Mouse (Mus musculus): ENCODE data around the gene Adad2. TPM values are rescaled to one million over a fixed set of nuclear protein-coding genes. Genes with fewer than 3 reads are reported as not detected.
A peak's percentile ranks its signal among the peaks of the same experiment; 100 is the strongest.

The Adad2 gene
- total and polyA plus RNA-seq, 3 experiments: not detected

GRCm38 (mm10) chr8:119644429-119644960, 31.9 kb downstream of the Adad2 start:
- Histone ChIP-seq H3K4me1 (ENCODE audit: control insufficient read depth in 1 of 2, insufficient read depth in 2 of 2, low read length in 2 of 2) (no peaks in the 10 kb centered on the region), H3K27me3 (ENCODE audit: control insufficient read depth in 1 of 2, insufficient read depth in 2 of 2, low read length in 2 of 2) (0 out of 4 replicates have a peak, but pooled peaks cover 0 to 2% of the 10 kb centered on the region in 2 experiments), H3K9ac (ENCODE audit: control insufficient read depth, low read depth, low read length, poor library complexity, severe bottlenecking) (no peak overlapping the region), H3K4me3 (ENCODE audit: control insufficient read depth in 1 of 2, insufficient read depth in 1 of 2, low read depth in 2 of 2, low read length in 2 of 2) (no peak overlapping the region), H3K27ac (ENCODE audit: control insufficient read depth, low read depth, low read length) (no peak overlapping the region), H3K9me3 (replicated peaks; ENCODE audit: insufficient read depth, low read length) (no peaks in the 10 kb centered on the region), H3K36me3 (ENCODE audit: control insufficient read depth in 1 of 2, insufficient read depth in 2 of 2, low read length in 2 of 2) (no peaks in the 10 kb centered on the region), H3K79me2 (ENCODE audit: control insufficient read depth, insufficient read depth, low read length, poor library complexity) (no peaks in the 10 kb centered on the region)
- DNase-seq (ENCODE audit: low read depth, low spot score): no peak
- TF ChIP-seq RAD21 (IDR thresholded peaks at IDR 0.05; ENCODE audit: low read depth, low read length): no peak
- TF ChIP-seq ETS1 (IDR thresholded peaks at IDR 0.05; ENCODE audit: low read depth, low read length): no peak
- TF ChIP-seq GABPA (IDR thresholded peaks at IDR 0.05; ENCODE audit: low read depth, low read length): no peak
- TF ChIP-seq POLR2A (IDR thresholded peaks at IDR 0.05; ENCODE audit: control insufficient read depth in 1 of 2, insufficient read depth in 1 of 2, low read depth in 1 of 2, low read length in 2 of 2, poor library complexity in 1 of 2): no peak
- no peak for TF ChIP-seq SMC3 (IDR thresholded peaks at IDR 0.05; ENCODE audit: low read depth, low read length)
- TF ChIP-seq ZNF384 (IDR thresholded peaks at IDR 0.05; ENCODE audit: low read depth, low read length): no peak
- TF ChIP-seq BHLHE40 (IDR thresholded peaks at IDR 0.05; ENCODE audit: borderline replicate concordance, low read depth, low read length): no peak
- TF ChIP-seq USF2 (IDR thresholded peaks at IDR 0.05; ENCODE audit: borderline replicate concordance in 1 of 2, insufficient read depth in 1 of 2, low read depth in 1 of 2, low read length in 2 of 2): no peak

DNA sequence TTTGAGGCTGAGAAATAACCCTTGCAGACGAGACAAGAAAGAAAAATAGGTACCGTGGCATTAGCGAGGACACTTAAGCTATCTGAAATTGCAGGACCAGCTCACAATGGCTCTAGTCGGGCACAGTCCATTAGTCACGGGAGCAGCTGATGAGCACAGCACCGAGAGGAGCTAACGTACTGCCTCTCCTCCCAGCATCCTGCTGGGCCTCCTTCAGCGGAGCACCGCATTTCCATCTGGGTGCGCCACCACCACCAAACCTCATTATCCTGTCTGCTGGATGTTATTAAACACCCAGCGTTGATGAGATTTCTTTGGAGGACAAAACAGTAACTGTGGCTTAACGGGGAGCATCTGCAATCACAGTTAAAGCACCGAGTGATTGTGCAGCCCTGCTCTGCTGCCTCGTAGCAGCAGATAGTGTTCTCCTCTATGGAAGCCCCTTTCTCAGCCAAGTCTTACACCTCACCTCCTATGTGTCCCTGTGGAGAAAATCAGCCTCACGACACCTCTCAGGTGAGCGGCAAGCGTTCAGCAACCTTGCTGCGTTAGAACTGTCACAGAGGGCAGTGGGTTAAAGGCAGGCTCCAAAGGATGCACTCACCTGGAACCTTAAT, 32.5 kb downstream of the Adad2 start:
- H3K9ac ChIP-seq (ENCODE audit: control insufficient read depth, low read depth, low read length, poor library complexity, severe bottlenecking): no peak overlapping the region
- no peak overlapping the region for H3K4me3 ChIP-seq (ENCODE audit: control insufficient read depth in 1 of 2, insufficient read depth in 1 of 2, low read depth in 2 of 2, low read length in 2 of 2)
- H3K27ac ChIP-seq (ENCODE audit: control insufficient read depth, low read depth, low read length): no peak overlapping the region
- DNase-seq (ENCODE audit: low read depth, low spot score): no peak
- TF ChIP-seq POLR2A (IDR thresholded peaks at IDR 0.05; ENCODE audit: control insufficient read depth in 1 of 2, insufficient read depth in 1 of 2, low read depth in 1 of 2, low read length in 2 of 2, poor library complexity in 1 of 2): no peak
- no peaks in the 10 kb centered on the region for H3K9me3 ChIP-seq (replicated peaks; ENCODE audit: insufficient read depth, low read length)
- H3K79me2 ChIP-seq (ENCODE audit: control insufficient read depth, insufficient read depth, low read length, poor library complexity): no peaks in the 10 kb centered on the region
- H3K36me3 ChIP-seq (ENCODE audit: control insufficient read depth in 1 of 2, insufficient read depth in 2 of 2, low read length in 2 of 2): no peaks in the 10 kb centered on the region
- H3K27me3 ChIP-seq (ENCODE audit: control insufficient read depth in 1 of 2, insufficient read depth in 2 of 2, low read length in 2 of 2): 0 out of 4 replicates have a peak, but pooled peaks cover 0 to 2% of the 10 kb centered on the region in 2 experiments
- H3K4me1 ChIP-seq (ENCODE audit: control insufficient read depth in 1 of 2, insufficient read depth in 2 of 2, low read length in 2 of 2): no peaks in the 10 kb centered on the region

DNA sequence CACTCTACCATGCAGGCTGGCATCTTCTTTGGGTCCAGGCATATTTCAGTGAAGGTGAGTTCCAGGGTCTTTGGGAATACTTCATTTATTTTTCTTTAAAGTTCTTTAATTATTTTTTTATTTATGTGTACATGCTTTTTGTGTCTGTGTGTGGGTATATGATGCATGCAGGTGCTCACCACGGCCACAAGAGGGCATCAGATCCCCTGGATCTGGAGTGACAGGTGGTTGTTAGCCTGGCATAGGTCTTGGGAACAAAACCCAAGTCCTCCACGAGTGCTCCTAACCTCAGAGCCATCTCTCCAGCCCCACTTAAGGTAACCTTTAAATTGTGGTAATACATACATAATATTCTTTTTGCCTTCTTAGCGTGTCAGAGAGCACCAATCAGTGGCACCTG, 33.6 kb downstream of the Adad2 start:
- peak; percentile 15 for DNase-seq (ENCODE audit: low read depth, low spot score)
- 0 out of 4 replicates have a peak, but pooled peaks cover 0 to 2% of the 10 kb centered on the region in 2 experiments for H3K27me3 ChIP-seq (ENCODE audit: control insufficient read depth in 1 of 2, insufficient read depth in 2 of 2, low read length in 2 of 2)
- no peaks in the 10 kb centered on the region for H3K9me3 ChIP-seq (replicated peaks; ENCODE audit: insufficient read depth, low read length)

More for the DNA sequence above, 33.6 kb downstream of the Adad2 start:
- Histone ChIP-seq H3K4me3 (ENCODE audit: control insufficient read depth in 1 of 2, insufficient read depth in 1 of 2, low read depth in 2 of 2, low read length in 2 of 2) (no peak overlapping the region), H3K4me1 (ENCODE audit: control insufficient read depth in 1 of 2, insufficient read depth in 2 of 2, low read length in 2 of 2) (no peaks in the 10 kb centered on the region), H3K9ac (ENCODE audit: control insufficient read depth, low read depth, low read length, poor library complexity, severe bottlenecking) (no peak overlapping the region), H3K36me3 (ENCODE audit: control insufficient read depth in 1 of 2, insufficient read depth in 2 of 2, low read length in 2 of 2) (no peaks in the 10 kb centered on the region), H3K27ac (ENCODE audit: control insufficient read depth, low read depth, low read length) (no peak overlapping the region), H3K79me2 (ENCODE audit: control insufficient read depth, insufficient read depth, low read length, poor library complexity) (no peaks in the 10 kb centered on the region)
- TF ChIP-seq MAFK (IDR thresholded peaks at IDR 0.05; ENCODE audit: borderline replicate concordance, low read depth, low read length) (no peak), POLR2AphosphoS2 (IDR thresholded peaks at IDR 0.05; ENCODE audit: low read length) (no peak), RCOR1 (IDR thresholded peaks at IDR 0.05; ENCODE audit: low read depth, low read length) (no peak), USF1 (IDR thresholded peaks at IDR 0.05; ENCODE audit: low read depth, low read length) (no peak), CTCF (IDR thresholded peaks at IDR 0.05 in 2 of 3, conservative IDR thresholded peaks at IDR 0.05 in 1 of 3; ENCODE audit: control insufficient read depth in 1 of 3, insufficient read depth in 1 of 3, low read depth in 2 of 3, low read length in 3 of 3, poor library complexity in 1 of 3, severe bottlenecking in 1 of 3) (peak; percentile 30 to 49 (median 42)), MEF2A (IDR thresholded peaks at IDR 0.05; ENCODE audit: extremely low read depth, insufficient replicate concordance, low read depth, low read length, poor library complexity, severe bottlenecking) (no peak), NELFE (IDR thresholded peaks at IDR 0.05; ENCODE audit: low read depth, low read length) (no peak), GATA1 (IDR thresholded peaks at IDR 0.05; ENCODE audit: low read depth, low read length) (no peak), RAD21 (IDR thresholded peaks at IDR 0.05; ENCODE audit: low read depth, low read length) (peak; percentile 8), GABPA (IDR thresholded peaks at IDR 0.05; ENCODE audit: low read depth, low read length) (no peak)

Data from MEL (cell line).